In the genomic region with DNA sequence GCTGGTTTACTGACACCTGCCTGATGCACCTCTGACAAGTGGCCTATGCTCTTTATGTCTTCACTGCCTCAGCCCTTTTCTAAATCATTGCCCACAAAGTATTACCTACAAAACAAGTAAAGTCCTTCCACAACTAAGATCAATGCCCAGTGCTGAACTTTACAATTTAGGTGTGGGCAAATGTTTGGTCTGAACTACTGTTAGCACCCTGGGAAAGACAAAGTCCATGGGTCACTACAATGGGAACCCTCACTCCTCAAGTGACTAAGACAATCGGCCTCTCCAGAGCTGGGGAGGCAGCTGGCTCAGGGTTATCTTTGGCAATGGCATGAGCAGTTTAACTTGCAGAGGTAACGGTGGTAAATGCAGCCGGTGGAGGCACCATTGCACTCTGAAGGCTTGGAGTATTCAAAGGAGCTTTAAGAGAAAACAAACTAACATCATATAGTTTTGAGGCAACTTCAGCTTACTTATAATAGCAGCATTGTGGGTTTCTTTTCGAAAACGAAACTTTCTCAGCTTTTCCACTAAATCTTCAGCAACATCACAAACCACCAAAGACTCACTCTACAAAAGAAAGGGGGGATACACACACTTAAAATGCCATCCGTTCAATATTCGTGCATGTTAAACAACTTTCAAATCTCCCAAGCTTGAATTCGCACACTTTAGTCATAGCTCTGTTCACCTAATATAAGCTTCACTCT, we compare ENCODE assay signal across 26 mouse cellular contexts. TPM values are rescaled to one million over a fixed set of nuclear protein-coding genes. Genes with fewer than 3 reads are reported as not detected.
DNase-seq lines count a peak whose midpoint lies in the region; ATAC-seq and TF ChIP-seq lines count a peak whose summit lies in the region.
"Had no signal": no experiment of that assay in that cellular context is flagged by ENCODE, and none has a peak within 500 bp of the region (broad histone marks: within the 10 kb centered on the region; RNA-seq: fewer than 3 reads in every experiment).

No protein-coding gene starts in this region.

- H3K9ac ChIP-seq in liver, adult 2 months (ENCODE audit: low read depth, low read length), result no peak overlapping the region
- H3K9ac ChIP-seq in liver, embryonic 15.5 days, result no peak overlapping the region
- H3K9ac ChIP-seq: forebrain, postnatal 0 days; heart, embryonic 13.5 days; hindbrain, embryonic 14.5 days had no signal

- ATAC-seq in liver, embryonic 15.5 days (ENCODE audit: insufficient read depth), result no peak
- ATAC-seq in megakaryocyte-erythroid progenitor cell, adult 5-6 weeks (replicated peaks; ENCODE audit: low FRiP score, low TSS enrichment, poor library complexity, severe bottlenecking), result 0 out of 2 replicates have a peak, but pooled peaks have one; percentile 12
- ATAC-seq: CD4-positive, CD25-positive, alpha-beta regulatory T cell, adult 4 months; forebrain, embryonic 14.5 days; forebrain, postnatal 0 days; hindbrain, postnatal 0 days; Patski had no signal

- H3K79me2 ChIP-seq in liver, adult 2 months (ENCODE audit: control insufficient read depth, insufficient read depth, low read length), result peaks cover 14% of the 10 kb centered on the region; the same call in 1 of the 2 replicates

- no peak for TF ChIP-seq CTCF in liver, adult 2 months (IDR thresholded peaks at IDR 0.05; ENCODE audit: low read depth, low read length)

- H3K4me1 ChIP-seq in liver, adult 2 months (ENCODE audit: control insufficient read depth, insufficient read depth, low read length), result peaks cover 12% of the 10 kb centered on the region
- H3K4me1 ChIP-seq in liver, embryonic 15.5 days (replicated peaks), result peaks cover 53% of the 10 kb centered on the region

- no peak overlapping the region for H3K27ac ChIP-seq in liver, adult 2 months (replicated peaks; ENCODE audit: insufficient read depth, low read depth, low read length)
- H3K27ac ChIP-seq in liver, embryonic 15.5 days (replicated peaks), result 0 out of 2 replicates have a peak overlapping the region, but pooled peaks have one; percentile 38
- H3K27ac ChIP-seq: forebrain, embryonic 10.5 days; gastrocnemius, adult 2 months; heart, embryonic 13.5 days; hindbrain, embryonic 14.5 days; hindbrain, postnatal 0 days had no signal

- 66% methylated on average over 8 of the region's 8 CpGs for WGBS in liver, adult 2 months
- WGBS in liver, embryonic 15.5 days (ENCODE audit: insufficient replicate concordance), result 73% methylated on average over 8 of the region's 8 CpGs

- no peaks in the 10 kb centered on the region for H3K27me3 ChIP-seq in liver, adult 2 months (ENCODE audit: control insufficient read depth, insufficient read depth, low read length)
- no peaks in the 10 kb centered on the region for H3K27me3 ChIP-seq in liver, embryonic 15.5 days
- H3K27me3 ChIP-seq: heart, embryonic 13.5 days; Patski had no signal

- TF ChIP-seq POLR2A in liver, adult 2 months (IDR thresholded peaks at IDR 0.05; ENCODE audit: extremely low read depth, insufficient read depth, low read length), result no peak

- peaks cover 23% of the 10 kb centered on the region for H3K36me3 ChIP-seq in liver, adult 2 months (ENCODE audit: control insufficient read depth, insufficient read depth, low read length)
- peaks cover 49% of the 10 kb centered on the region for H3K36me3 ChIP-seq in liver, embryonic 15.5 days (replicated peaks)

- no peak overlapping the region for H3K4me2 ChIP-seq in liver, embryonic 15.5 days
- H3K4me2 ChIP-seq: heart, embryonic 13.5 days; hindbrain, embryonic 14.5 days had no signal

- H3K4me3 ChIP-seq in liver, adult 2 months (ENCODE audit: insufficient read depth, low read depth, low read length), result no peak overlapping the region
- H3K4me3 ChIP-seq in liver, embryonic 15.5 days (replicated peaks), result no peak overlapping the region
- H3K4me3 ChIP-seq: forebrain, embryonic 10.5 days; gastrocnemius, adult 2 months; heart, embryonic 13.5 days had no signal

- no peaks in the 10 kb centered on the region for H3K9me3 ChIP-seq in liver, embryonic 15.5 days (replicated peaks)
- H3K9me3 ChIP-seq: forebrain, embryonic 10.5 days; heart, embryonic 13.5 days had no signal

- DNase-seq in liver, adult 2 months (ENCODE audit: extremely low read depth, low read depth, low spot score), result peak; percentile 70
- DNase-seq in liver, result no peak
- DNase-seq in induced T-regulatory cell, adult 2 months (ENCODE audit: low read depth), result peak; percentile 46
- DNase-seq in MN1 (ENCODE audit: low spot score), result no peak
- DNase-seq in embryo, embryonic 10.5 days (ENCODE audit: low spot score), result no peak
- DNase-seq: adrenal gland, postnatal 10 days; adrenal gland, postnatal 36 days; cerebellum, adult 11-12 months; cerebellum, adult 8-10 months; cerebellum, postnatal 10 days; cerebellum, postnatal 36 days; forebrain, postnatal 0 days; gastrocnemius, adult 2 months; gastrocnemius, postnatal 14 days; heart, adult 18-20 months; heart, postnatal 14 days; heart, postnatal 4 days had no signal

RNA-seq across cellular contexts. Expression of a gene that starts 5.0 kb away (rescaled TPM):
- 24.4 and 27.2 TPM in 2 replicates for total RNA-seq in liver, adult 2 months (2014; rRNA removed)
- polyA plus RNA-seq in liver, adult 2 months (2012; rRNA removed), result 3.6 and 4.2 TPM in 2 replicates
- 22.4 and 23.9 TPM in 2 replicates for polyA plus RNA-seq in liver, embryonic 15.5 days (2015; fragmentation: Nextera tagmentation; extraction: Ambion mirVana)
- total RNA-seq in megakaryocyte-erythroid progenitor cell, adult 5-6 weeks (2014; fragmentation: Nextera tagmentation), result 51.5 and 57.9 TPM in 2 replicates
- 84.5 and 101 TPM in 2 replicates for total RNA-seq in megakaryocyte-erythroid progenitor cell, adult 5-6 weeks (2017)

RNA-seq across cellular contexts. Expression of a gene that starts 14.9 kb away (rescaled TPM):
- total RNA-seq in liver, adult 2 months (2014; rRNA removed), result 54.1 and 63.8 TPM in 2 replicates
- 27.8 and 32.1 TPM in 2 replicates for polyA plus RNA-seq in liver, adult 2 months (2012; rRNA removed)
- 17.7 and 18.7 TPM in 2 replicates for polyA plus RNA-seq in liver, embryonic 15.5 days (2015; fragmentation: Nextera tagmentation; extraction: Ambion mirVana)
- 21.1 and 21.5 TPM in 2 replicates for total RNA-seq in megakaryocyte-erythroid progenitor cell, adult 5-6 weeks (2014; fragmentation: Nextera tagmentation)
- total RNA-seq in megakaryocyte-erythroid progenitor cell, adult 5-6 weeks (2017), result 7.8 and 18.8 TPM in 2 replicates

RNA-seq across cellular contexts. Expression of a gene that starts 28.9 kb away (rescaled TPM):
- 51.8 and 55.7 TPM in 2 replicates for total RNA-seq in liver, adult 2 months (2014; rRNA removed)
- 69.5 and 83.3 TPM in 2 replicates for polyA plus RNA-seq in liver, adult 2 months (2012; rRNA removed)
- polyA plus RNA-seq in liver, embryonic 15.5 days (2015; fragmentation: Nextera tagmentation; extraction: Ambion mirVana), result 79.4 and 80.0 TPM in 2 replicates
- 91.7 and 93.1 TPM in 2 replicates for total RNA-seq in megakaryocyte-erythroid progenitor cell, adult 5-6 weeks (2014; fragmentation: Nextera tagmentation)
- total RNA-seq in megakaryocyte-erythroid progenitor cell, adult 5-6 weeks (2017), result 56.0 and 72.4 TPM in 2 replicates

RNA-seq across cellular contexts. Expression of a gene that starts 56.7 kb away (rescaled TPM):
- 1.2 TPM in 1 of 2 replicates, not detected in the other for total RNA-seq in liver, adult 2 months (2014; rRNA removed)
- polyA plus RNA-seq in liver, adult 2 months (2012; rRNA removed), result 0.31 TPM in 1 of 2 replicates, not detected in the other
- polyA plus RNA-seq in liver, embryonic 15.5 days (2015; fragmentation: Nextera tagmentation; extraction: Ambion mirVana), result 91.3 and 108 TPM in 2 replicates
- 11.7 and 17.5 TPM in 2 replicates for total RNA-seq in megakaryocyte-erythroid progenitor cell, adult 5-6 weeks (2014; fragmentation: Nextera tagmentation)
- total RNA-seq in megakaryocyte-erythroid progenitor cell, adult 5-6 weeks (2017), result 13.0 and 16.6 TPM in 2 replicates
- total RNA-seq: gastrocnemius, adult 2 months had no signal

Comparison
In these comparisons a context has a peak if more than half of its experiments do, and no peak if none do; other contexts are left out.
1. DNase-seq: peak in liver, adult 2 months (single experiment) and induced T-regulatory cell, adult 2 months (single experiment); none in liver (single experiment), MN1 (single experiment) and embryo, embryonic 10.5 days (single experiment).